12 mouse cellular contexts compared by ENCODE assay signal in the genomic region with DNA sequence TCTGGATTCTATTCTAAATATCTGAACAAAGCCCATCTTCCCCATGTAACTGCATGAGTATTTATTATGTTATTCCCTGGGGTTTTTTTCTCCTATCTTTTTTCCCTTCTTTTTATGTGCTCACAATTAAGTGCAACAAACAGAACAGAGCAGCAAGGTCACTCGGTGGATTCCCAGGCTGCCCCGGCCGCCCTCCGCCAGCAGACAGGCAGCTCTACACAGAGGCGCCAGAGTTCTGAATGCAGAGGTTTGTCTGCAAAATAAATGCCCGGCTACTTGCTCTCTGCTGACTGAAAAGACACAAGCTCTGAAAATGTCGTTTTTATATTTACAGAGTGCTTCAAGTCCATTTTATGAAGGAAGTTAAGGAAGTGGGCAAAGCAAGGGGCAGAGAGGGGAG. TPM values are rescaled to one million over a fixed set of nuclear protein-coding genes. Genes with fewer than 3 reads are reported as not detected.
DNase-seq lines count a peak whose midpoint lies in the region; ATAC-seq and TF ChIP-seq lines count a peak whose summit lies in the region.
"Had no signal": no experiment of that assay in that cellular context is flagged by ENCODE, and none has a peak within 500 bp of the region (broad histone marks: within the 10 kb centered on the region; RNA-seq: fewer than 3 reads in every experiment).

No protein-coding gene starts in this region.

- no peaks in the 10 kb centered on the region for H3K9me3 ChIP-seq in intestine, embryonic 15.5 days
- H3K9me3 ChIP-seq in intestine, postnatal 0 days (ENCODE audit: control insufficient read depth), result no peaks in the 10 kb centered on the region
- H3K9me3 ChIP-seq in embryonic facial prominence, embryonic 15.5 days (replicated peaks), result no peaks in the 10 kb centered on the region
- H3K9me3 ChIP-seq in hindbrain, embryonic 15.5 days, result no peaks in the 10 kb centered on the region
- no peaks in the 10 kb centered on the region for H3K9me3 ChIP-seq in neural tube, embryonic 12.5 days

- TF ChIP-seq CTCF in intestine, postnatal 0 days (IDR thresholded peaks at IDR 0.05; ENCODE audit: low read depth), result no peak

- no peak overlapping the region for H3K9ac ChIP-seq in intestine, embryonic 15.5 days
- no peak overlapping the region for H3K9ac ChIP-seq in intestine, postnatal 0 days (ENCODE audit: low read depth, low read length)
- H3K9ac ChIP-seq in embryonic facial prominence, embryonic 15.5 days, result no peak overlapping the region
- no peak overlapping the region for H3K9ac ChIP-seq in hindbrain, embryonic 15.5 days
- peak overlapping the region; percentile 3; the same call in 1 of the 2 replicates for H3K9ac ChIP-seq in neural tube, embryonic 12.5 days

- H3K4me3 ChIP-seq in intestine, embryonic 15.5 days (replicated peaks), result no peak overlapping the region
- no peak overlapping the region for H3K4me3 ChIP-seq in intestine, postnatal 0 days (ENCODE audit: low read depth, low read length)
- H3K4me3 ChIP-seq in embryonic facial prominence, embryonic 15.5 days (replicated peaks), result no peak overlapping the region
- no peak overlapping the region for H3K4me3 ChIP-seq in hindbrain, embryonic 15.5 days
- no peak overlapping the region for H3K4me3 ChIP-seq in neural tube, embryonic 12.5 days

- 0 out of 2 replicates have a peak, but pooled peaks cover 4% of the 10 kb centered on the region for H3K4me1 ChIP-seq in intestine, embryonic 15.5 days (replicated peaks)
- no peaks in the 10 kb centered on the region for H3K4me1 ChIP-seq in intestine, postnatal 0 days (replicated peaks; ENCODE audit: control insufficient read depth, insufficient read depth, low read length)
- H3K4me1 ChIP-seq in embryonic facial prominence, embryonic 15.5 days, result peaks cover 26% of the 10 kb centered on the region
- peaks cover 27% of the 10 kb centered on the region for H3K4me1 ChIP-seq in hindbrain, embryonic 15.5 days (replicated peaks)
- peaks cover 43% of the 10 kb centered on the region for H3K4me1 ChIP-seq in neural tube, embryonic 12.5 days

- H3K4me2 ChIP-seq in intestine, embryonic 15.5 days (replicated peaks), result no peak overlapping the region
- H3K4me2 ChIP-seq in intestine, postnatal 0 days (replicated peaks; ENCODE audit: low read depth), result no peak overlapping the region
- H3K4me2 ChIP-seq in embryonic facial prominence, embryonic 15.5 days (replicated peaks), result no peak overlapping the region
- no peak overlapping the region for H3K4me2 ChIP-seq in hindbrain, embryonic 15.5 days
- peak overlapping the region; percentile 16; the same call in 1 of the 2 replicates for H3K4me2 ChIP-seq in neural tube, embryonic 12.5 days (replicated peaks)
- H3K4me2 ChIP-seq: heart, embryonic 11.5 days had no signal

- WGBS in intestine, embryonic 15.5 days, result 60% methylated on average over 7 of the region's 7 CpGs
- WGBS in intestine, postnatal 0 days, result 68% methylated on average over 7 of the region's 7 CpGs
- WGBS in embryonic facial prominence, embryonic 15.5 days, result 62% methylated on average over 7 of the region's 7 CpGs
- 22% methylated on average over 7 of the region's 7 CpGs for WGBS in hindbrain, embryonic 15.5 days
- 26% methylated on average over 7 of the region's 7 CpGs for WGBS in neural tube, embryonic 12.5 days

- no peaks in the 10 kb centered on the region for H3K36me3 ChIP-seq in intestine, embryonic 15.5 days
- H3K36me3 ChIP-seq in intestine, postnatal 0 days (ENCODE audit: control insufficient read depth, insufficient read depth), result 0 out of 2 replicates have a peak, but pooled peaks cover 6% of the 10 kb centered on the region
- H3K36me3 ChIP-seq in embryonic facial prominence, embryonic 15.5 days, result peaks cover 28% of the 10 kb centered on the region
- no peaks in the 10 kb centered on the region for H3K36me3 ChIP-seq in hindbrain, embryonic 15.5 days
- H3K36me3 ChIP-seq in neural tube, embryonic 12.5 days, result peaks cover 23% of the 10 kb centered on the region

- no peak for DNase-seq in cerebellum, postnatal 36 days
- DNase-seq in embryo, embryonic 10 days (ENCODE audit: low spot score), result no peak
- no peak for DNase-seq in layer of hippocampus, adult 9-10 months (ENCODE audit: low spot score)
- DNase-seq: cerebellum, postnatal 10 days; kidney, adult 11 months; lung, adult 2 months had no signal

- H3K27me3 ChIP-seq in intestine, embryonic 15.5 days (replicated peaks), result no peaks in the 10 kb centered on the region
- H3K27me3 ChIP-seq in intestine, postnatal 0 days (replicated peaks; ENCODE audit: control insufficient read depth, insufficient read depth, low read length), result no peaks in the 10 kb centered on the region
- no peaks in the 10 kb centered on the region for H3K27me3 ChIP-seq in embryonic facial prominence, embryonic 15.5 days
- H3K27me3 ChIP-seq in hindbrain, embryonic 15.5 days, result no peaks in the 10 kb centered on the region
- no peaks in the 10 kb centered on the region for H3K27me3 ChIP-seq in neural tube, embryonic 12.5 days (replicated peaks)

- ATAC-seq in intestine, embryonic 15.5 days, result no peak
- ATAC-seq in intestine, postnatal 0 days, result no peak
- no peak for ATAC-seq in embryonic facial prominence, embryonic 15.5 days (ENCODE audit: insufficient number of reproducible peaks, low FRiP score, low TSS enrichment, low read depth)
- ATAC-seq in hindbrain, embryonic 15.5 days (ENCODE audit: low FRiP score, low read depth), result no peak
- 0 out of 2 replicates have a peak, but pooled peaks have one; percentile 8 for ATAC-seq in neural tube, embryonic 12.5 days (ENCODE audit: low FRiP score, low read depth)

- 0 out of 2 replicates have a peak overlapping the region, but pooled peaks have one; percentile 4 for H3K27ac ChIP-seq in intestine, embryonic 15.5 days
- H3K27ac ChIP-seq in intestine, postnatal 0 days (ENCODE audit: low read depth, low read length), result no peak overlapping the region
- H3K27ac ChIP-seq in embryonic facial prominence, embryonic 15.5 days (replicated peaks), result peak overlapping the region; percentile 56; the same call in 1 of the 2 replicates
- H3K27ac ChIP-seq in hindbrain, embryonic 15.5 days (replicated peaks), result peak overlapping the region; percentile 73
- peak overlapping the region; percentile 58 for H3K27ac ChIP-seq in neural tube, embryonic 12.5 days

RNA-seq across cellular contexts. Expression of a gene that starts 24.0 kb away (rescaled TPM):
- polyA plus RNA-seq in intestine, embryonic 15.5 days (2015; fragmentation: Nextera tagmentation; extraction: Ambion mirVana), result 123 and 138 TPM in 2 replicates
- polyA plus RNA-seq in intestine, postnatal 0 days (2015; fragmentation: Nextera tagmentation; extraction: Ambion mirVana), result 68.9 and 77.2 TPM in 2 replicates
- 111 and 126 TPM in 2 replicates for polyA plus RNA-seq in embryonic facial prominence, embryonic 15.5 days (2015; fragmentation: Nextera tagmentation; extraction: Ambion mirVana)
- polyA plus RNA-seq in hindbrain, embryonic 15.5 days (2015; fragmentation: Nextera tagmentation; extraction: Ambion mirVana), result 119 and 120 TPM in 2 replicates
- 111 TPM in 2 replicates for polyA plus RNA-seq in neural tube, embryonic 12.5 days (2016; fragmentation: Nextera tagmentation; extraction: Ambion mirVana)

RNA-seq across cellular contexts. Expression of a gene that starts 24.0 kb away (rescaled TPM):
- polyA plus RNA-seq in intestine, embryonic 15.5 days (2015; fragmentation: Nextera tagmentation; extraction: Ambion mirVana), result 26.3 and 29.6 TPM in 2 replicates
- 8.4 and 8.9 TPM in 2 replicates for polyA plus RNA-seq in intestine, postnatal 0 days (2015; fragmentation: Nextera tagmentation; extraction: Ambion mirVana)
- polyA plus RNA-seq in embryonic facial prominence, embryonic 15.5 days (2015; fragmentation: Nextera tagmentation; extraction: Ambion mirVana), result 23.8 and 24.3 TPM in 2 replicates
- polyA plus RNA-seq in hindbrain, embryonic 15.5 days (2015; fragmentation: Nextera tagmentation; extraction: Ambion mirVana), result 23.8 and 26.6 TPM in 2 replicates
- polyA plus RNA-seq in neural tube, embryonic 12.5 days (2016; fragmentation: Nextera tagmentation; extraction: Ambion mirVana), result 17.1 and 18.7 TPM in 2 replicates

RNA-seq across cellular contexts. Expression of a gene that starts 50.1 kb away (rescaled TPM):
- 28.8 and 32.6 TPM in 2 replicates for polyA plus RNA-seq in intestine, embryonic 15.5 days (2015; fragmentation: Nextera tagmentation; extraction: Ambion mirVana)
- 5.7 and 7.5 TPM in 2 replicates for polyA plus RNA-seq in intestine, postnatal 0 days (2015; fragmentation: Nextera tagmentation; extraction: Ambion mirVana)
- polyA plus RNA-seq in embryonic facial prominence, embryonic 15.5 days (2015; fragmentation: Nextera tagmentation; extraction: Ambion mirVana), result 26.3 and 30.1 TPM in 2 replicates
- 15.5 and 17.9 TPM in 2 replicates for polyA plus RNA-seq in hindbrain, embryonic 15.5 days (2015; fragmentation: Nextera tagmentation; extraction: Ambion mirVana)
- polyA plus RNA-seq in neural tube, embryonic 12.5 days (2016; fragmentation: Nextera tagmentation; extraction: Ambion mirVana), result 22.1 and 28.6 TPM in 2 replicates

RNA-seq across cellular contexts. Expression of a gene that starts 50.1 kb away (rescaled TPM):
- polyA plus RNA-seq in intestine, embryonic 15.5 days (2015; fragmentation: Nextera tagmentation; extraction: Ambion mirVana), result 1.2 and 1.7 TPM in 2 replicates
- 0.65 and 0.86 TPM in 2 replicates for polyA plus RNA-seq in intestine, postnatal 0 days (2015; fragmentation: Nextera tagmentation; extraction: Ambion mirVana)
- 1.3 and 2.3 TPM in 2 replicates for polyA plus RNA-seq in embryonic facial prominence, embryonic 15.5 days (2015; fragmentation: Nextera tagmentation; extraction: Ambion mirVana)
- polyA plus RNA-seq in hindbrain, embryonic 15.5 days (2015; fragmentation: Nextera tagmentation; extraction: Ambion mirVana), result 0.38 and 0.60 TPM in 2 replicates
- 0.75 and 1.2 TPM in 2 replicates for polyA plus RNA-seq in neural tube, embryonic 12.5 days (2016; fragmentation: Nextera tagmentation; extraction: Ambion mirVana)
